Mouse (Mus musculus) stomach, postnatal 0 days (tissue): ENCODE data around the gene Tatdn3.

Experiments used
- CTCF ChIP-seq: IDR thresholded peaks from 2 replicates; pipeline ENCODE4 v1.5.1; 2016; ENCODE audit warnings: antibody characterized with exemption, low read depth, mild to moderate bottlenecking, moderate library complexity
- EP300 ChIP-seq: optimal IDR thresholded peaks from 2 replicates; pipeline ENCODE3; 2016; ENCODE audit warnings: antibody characterized with exemption

- TF ChIP-seq CTCF (no peak), EP300 (no peak)
Measured at GRCm38 (mm10) chr1:191089355-191089754, 26.6 kb upstream of the Tatdn3 start.
